Mouse (Mus musculus): ENCODE results near the gene Hbs1l. TPM values are rescaled to one million over a fixed set of nuclear protein-coding genes. Genes with fewer than 3 reads are reported as not detected.

Hbs1l gene
- polyA plus RNA-seq, 1 experiment: 73.6 TPM

- Histone ChIP-seq H3K4me1 (ENCODE audit: control insufficient read depth, insufficient read depth, low read length) (no peaks in the 10 kb centered on the region), H3K27ac (ENCODE audit: insufficient read depth, low read length) (no peak overlapping the region), H3K4me3 (ENCODE audit: insufficient read depth, low read length) (no peak overlapping the region)
- TF ChIP-seq CTCF (IDR thresholded peaks at IDR 0.05; ENCODE audit: borderline replicate concordance, insufficient read depth, low read length): no peak
- no peak for TF ChIP-seq POLR2A (IDR thresholded peaks at IDR 0.05; ENCODE audit: low read depth, low read length)
Observed at GRCm38 (mm10) chr10:21268786-21269410, 26.9 kb upstream of the Hbs1l start.

- H3K4me3 ChIP-seq (ENCODE audit: insufficient read depth, low read length): no peak overlapping the region
- H3K27ac ChIP-seq (ENCODE audit: insufficient read depth, low read length): no peak overlapping the region
- TF ChIP-seq POLR2A (IDR thresholded peaks at IDR 0.05; ENCODE audit: low read depth, low read length) (no peak), CTCF (IDR thresholded peaks at IDR 0.05; ENCODE audit: borderline replicate concordance, insufficient read depth, low read length) (no peak)
- no peaks in the 10 kb centered on the region for H3K4me1 ChIP-seq (ENCODE audit: control insufficient read depth, insufficient read depth, low read length)
Observed at GRCm38 (mm10) chr10:21269920-21270319, 25.9 kb upstream of the Hbs1l start.

GRCm38 (mm10) chr10:21270905-21271304, 24.9 kb upstream of the Hbs1l start:
- no peak overlapping the region for H3K4me3 ChIP-seq (ENCODE audit: insufficient read depth, low read length)
- no peaks in the 10 kb centered on the region for H3K4me1 ChIP-seq (ENCODE audit: control insufficient read depth, insufficient read depth, low read length)
- TF ChIP-seq POLR2A (IDR thresholded peaks at IDR 0.05; ENCODE audit: low read depth, low read length): no peak
- TF ChIP-seq CTCF (IDR thresholded peaks at IDR 0.05; ENCODE audit: borderline replicate concordance, insufficient read depth, low read length): no peak
- no peak overlapping the region for H3K27ac ChIP-seq (ENCODE audit: insufficient read depth, low read length)

GRCm38 (mm10) chr10:21271310-21271709, 24.5 kb upstream of the Hbs1l start:
- Histone ChIP-seq H3K4me3 (ENCODE audit: insufficient read depth, low read length) (no peak overlapping the region), H3K27ac (ENCODE audit: insufficient read depth, low read length) (no peak overlapping the region), H3K4me1 (ENCODE audit: control insufficient read depth, insufficient read depth, low read length) (no peaks in the 10 kb centered on the region)
- TF ChIP-seq CTCF (IDR thresholded peaks at IDR 0.05; ENCODE audit: borderline replicate concordance, insufficient read depth, low read length): no peak

GRCm38 (mm10) chr10:21271785-21272184, 24.0 kb upstream of the Hbs1l start:
- Histone ChIP-seq H3K4me3 (ENCODE audit: insufficient read depth, low read length) (no peak overlapping the region), H3K27ac (ENCODE audit: insufficient read depth, low read length) (no peak overlapping the region), H3K4me1 (ENCODE audit: control insufficient read depth, insufficient read depth, low read length) (no peaks in the 10 kb centered on the region)
- TF ChIP-seq POLR2A (IDR thresholded peaks at IDR 0.05; ENCODE audit: low read depth, low read length): no peak
- TF ChIP-seq CTCF (IDR thresholded peaks at IDR 0.05; ENCODE audit: borderline replicate concordance, insufficient read depth, low read length): no peak

- Histone ChIP-seq H3K4me1 (ENCODE audit: control insufficient read depth, insufficient read depth, low read length) (no peaks in the 10 kb centered on the region), H3K4me3 (ENCODE audit: insufficient read depth, low read length) (no peak overlapping the region), H3K27ac (ENCODE audit: insufficient read depth, low read length) (no peak overlapping the region)
- TF ChIP-seq CTCF (IDR thresholded peaks at IDR 0.05; ENCODE audit: borderline replicate concordance, insufficient read depth, low read length) (no peak), POLR2A (IDR thresholded peaks at IDR 0.05; ENCODE audit: low read depth, low read length) (no peak)
Observed at GRCm38 (mm10) chr10:21287243-21288127, 8.3 kb upstream of the Hbs1l start.

- H3K4me1 ChIP-seq (ENCODE audit: control insufficient read depth, insufficient read depth, low read length): no peaks in the 10 kb centered on the region
- no peak for TF ChIP-seq CTCF (IDR thresholded peaks at IDR 0.05; ENCODE audit: borderline replicate concordance, insufficient read depth, low read length)
- TF ChIP-seq POLR2A (IDR thresholded peaks at IDR 0.05; ENCODE audit: low read depth, low read length): no peak
- no peak overlapping the region for H3K4me3 ChIP-seq (ENCODE audit: insufficient read depth, low read length)
- H3K27ac ChIP-seq (ENCODE audit: insufficient read depth, low read length): no peak overlapping the region
Observed at GRCm38 (mm10) chr10:21291228-21291627, 4.6 kb upstream of the Hbs1l start.

- Histone ChIP-seq H3K27ac (ENCODE audit: insufficient read depth, low read length) (no peak overlapping the region), H3K4me3 (ENCODE audit: insufficient read depth, low read length) (no peak overlapping the region), H3K4me1 (ENCODE audit: control insufficient read depth, insufficient read depth, low read length) (peaks cover 4% of the 10 kb centered on the region; the same call in 1 of the 2 replicates)
- TF ChIP-seq POLR2A (IDR thresholded peaks at IDR 0.05; ENCODE audit: low read depth, low read length) (no peak), CTCF (IDR thresholded peaks at IDR 0.05; ENCODE audit: borderline replicate concordance, insufficient read depth, low read length) (no peak)
Observed at GRCm38 (mm10) chr10:21294217-21294616, 1.6 kb upstream of the Hbs1l start.

GRCm38 (mm10) chr10:21295397-21295758, 401 bp upstream of the Hbs1l start:
- Histone ChIP-seq H3K4me3 (ENCODE audit: insufficient read depth, low read length) (no peak overlapping the region), H3K27ac (ENCODE audit: insufficient read depth, low read length) (no peak overlapping the region), H3K4me1 (ENCODE audit: control insufficient read depth, insufficient read depth, low read length) (peaks cover 4% of the 10 kb centered on the region; the same call in 1 of the 2 replicates)
- TF ChIP-seq POLR2A (IDR thresholded peaks at IDR 0.05; ENCODE audit: low read depth, low read length): no peak
- no peak for TF ChIP-seq CTCF (IDR thresholded peaks at IDR 0.05; ENCODE audit: borderline replicate concordance, insufficient read depth, low read length)

- TF ChIP-seq CTCF (IDR thresholded peaks at IDR 0.05; ENCODE audit: borderline replicate concordance, insufficient read depth, low read length) (no peak), POLR2A (IDR thresholded peaks at IDR 0.05; ENCODE audit: low read depth, low read length) (no peak)
Observed at GRCm38 (mm10) chr10:21298972-21299371, 3.2 kb downstream of the Hbs1l start.

More at GRCm38 (mm10) chr10:21298972-21299371, 3.2 kb downstream of the Hbs1l start:
- H3K4me1 ChIP-seq (ENCODE audit: control insufficient read depth, insufficient read depth, low read length): peaks cover 7% of the 10 kb centered on the region
- H3K4me3 ChIP-seq (ENCODE audit: insufficient read depth, low read length): no peak overlapping the region
- no peak overlapping the region for H3K27ac ChIP-seq (ENCODE audit: insufficient read depth, low read length)
